Mouse (Mus musculus) lung, postnatal 0 days (tissue): ENCODE data around the gene Gm5767.

Experiments used
- CTCF ChIP-seq: IDR thresholded peaks from 2 replicates; pipeline ENCODE4 v1.5.1; 2016; ENCODE audit warnings: antibody characterized with exemption, mild to moderate bottlenecking
- EP300 ChIP-seq: IDR thresholded peaks from 2 replicates; pipeline ENCODE4 v1.6.1; 2016; ENCODE audit warnings: antibody characterized with exemption, mild to moderate bottlenecking, control low read depth

GRCm38 (mm10) chr16:8663022-8663421 is 17.5 kb upstream of the Gm5767 start:
- no peak for TF ChIP-seq CTCF
- peak; percentile 91 for TF ChIP-seq EP300
